Mouse (Mus musculus): ENCODE data around the gene Gm42791. TPM values are rescaled to one million over a fixed set of nuclear protein-coding genes. Genes with fewer than 3 reads are reported as not detected.

Gm42791 gene
- not detected in 2 replicates for polyA plus RNA-seq (2012; rRNA removed)

GRCm38 (mm10) chr5:148994706-148995414 lies at the start of gene Gm42791:
Gene Gm42791, minus strand, starts transcription at chr5:148995147.

GRCm38 (mm10) chr5:148929116-148929449 lies 65.9 kb downstream of the Gm42791 start, which contains the start of gene Katnal1:
Gene Katnal1, minus strand, starts transcription at chr5:148929320.

Other genes starting within 250 kb of the Gm42791 start
- gene Katnal1, start 65.8 kb downstream of the Gm42791 start, polyA plus RNA-seq (2012; rRNA removed), result 25.1 and 25.7 TPM in 2 replicates
- 30.6 and 31.1 TPM in 2 replicates for gene Uspl1, start 189.2 kb upstream of the Gm42791 start, polyA plus RNA-seq (2012; rRNA removed)
- 353 and 367 TPM in 2 replicates for gene Hmgb1, start 189.3 kb upstream of the Gm42791 start, polyA plus RNA-seq (2012; rRNA removed)